Mouse (Mus musculus) fibroblast of lung, adult 2 months (primary cell): ENCODE results near the gene Gm17482.

Experiments
- DNase-seq: peaks from one replicate; pipeline ENCODE4 v3.0.0-alpha.2; 2011; ENCODE audit warnings: low read depth

The Gm17482 gene

DNA sequence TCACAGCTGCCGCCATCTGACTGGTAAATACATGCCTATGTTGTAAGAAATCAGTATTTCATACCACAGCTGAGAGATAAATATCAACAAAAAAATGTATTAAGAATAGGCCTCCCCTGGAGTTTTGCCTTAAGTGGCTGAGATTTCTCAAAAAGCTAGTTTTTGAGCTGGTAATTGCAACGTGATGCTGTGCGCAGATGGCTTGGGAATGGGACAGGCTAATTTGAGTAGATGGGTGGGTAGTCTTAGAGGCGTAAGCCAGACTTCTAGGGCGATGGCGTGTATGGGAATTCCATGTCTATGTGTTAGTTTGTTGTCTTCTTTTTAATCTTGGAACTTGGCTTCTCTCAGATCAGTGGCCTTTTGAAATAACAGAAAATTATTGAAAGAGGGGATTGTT is 64.7 kb downstream of the Gm17482 start:
- DNase-seq = no peak

DNA sequence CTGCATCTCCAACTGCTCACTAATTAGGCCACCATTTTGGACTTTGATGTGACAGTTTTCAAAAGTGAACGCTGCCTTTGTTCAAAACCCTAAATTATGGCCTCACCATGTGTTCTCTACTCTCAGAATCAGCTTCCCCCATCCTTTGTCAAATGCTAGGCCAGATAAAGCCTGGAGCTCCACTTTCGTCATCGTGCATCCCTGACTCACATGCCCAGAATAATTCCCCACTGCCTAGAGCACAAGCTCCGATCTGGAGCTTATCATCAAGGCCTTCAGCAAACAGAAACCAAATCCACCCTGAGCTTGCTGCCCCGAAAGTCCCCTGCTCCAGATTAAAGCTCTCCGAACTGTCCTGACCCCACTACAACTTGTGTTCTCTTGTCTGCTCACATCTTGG is 65.5 kb downstream of the Gm17482 start:
- DNase-seq = no peak

GRCm38 (mm10) chr6:115293877-115294276 is 66.7 kb downstream of the Gm17482 start:
- no peak for DNase-seq

- no peak for DNase-seq
Observed at GRCm38 (mm10) chr6:115307134-115307533, 80.0 kb downstream of the Gm17482 start.
